Mouse (Mus musculus): ENCODE data around the gene Rbks. TPM values are rescaled to one million over a fixed set of nuclear protein-coding genes. Genes with fewer than 3 reads are reported as not detected.

The Rbks gene
- polyA plus RNA-seq, 1 experiment: 12.3 TPM

DNA sequence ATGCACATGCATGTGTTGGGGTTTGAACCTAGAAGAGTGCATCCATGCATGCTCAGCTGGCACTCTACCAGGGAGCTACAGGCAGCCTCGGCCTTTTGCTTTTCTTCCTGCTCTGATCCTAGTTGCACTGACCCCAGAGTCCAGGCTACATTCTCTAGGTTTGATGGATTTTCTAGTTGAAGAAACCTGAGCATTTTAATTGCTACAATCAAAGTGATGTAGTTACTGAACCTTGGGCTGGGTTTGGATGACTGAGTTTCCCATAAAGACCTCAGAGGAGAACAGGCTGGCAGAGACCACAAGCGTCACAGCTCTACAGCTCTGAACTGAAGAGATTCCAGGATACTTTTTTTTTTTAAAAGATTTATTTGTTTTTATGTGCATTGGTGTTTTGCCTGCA is 114.2 kb downstream of the Rbks start:
- no peak for DNase-seq (ENCODE audit: low read depth)

DNA sequence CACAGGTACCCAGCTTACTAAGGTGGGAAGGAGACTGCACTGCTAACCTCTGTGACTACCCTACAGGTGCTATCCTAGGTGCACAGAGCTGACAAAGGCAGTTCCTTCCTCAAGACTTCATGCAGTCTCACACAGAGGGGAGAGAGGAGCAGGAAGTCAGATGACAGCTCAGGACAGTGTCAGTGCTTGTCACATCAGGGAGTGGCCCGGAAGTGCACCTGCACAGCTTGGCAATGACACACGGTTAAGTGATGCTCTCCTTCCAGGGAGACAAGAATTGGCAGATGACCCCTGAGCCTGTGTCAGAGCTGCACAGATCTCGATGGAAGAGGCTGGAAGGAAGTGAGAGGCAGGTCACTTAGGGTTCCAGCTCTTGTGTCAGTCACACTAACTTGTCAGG is 115.5 kb downstream of the Rbks start:
- DNase-seq (ENCODE audit: low read depth): no peak

DNA sequence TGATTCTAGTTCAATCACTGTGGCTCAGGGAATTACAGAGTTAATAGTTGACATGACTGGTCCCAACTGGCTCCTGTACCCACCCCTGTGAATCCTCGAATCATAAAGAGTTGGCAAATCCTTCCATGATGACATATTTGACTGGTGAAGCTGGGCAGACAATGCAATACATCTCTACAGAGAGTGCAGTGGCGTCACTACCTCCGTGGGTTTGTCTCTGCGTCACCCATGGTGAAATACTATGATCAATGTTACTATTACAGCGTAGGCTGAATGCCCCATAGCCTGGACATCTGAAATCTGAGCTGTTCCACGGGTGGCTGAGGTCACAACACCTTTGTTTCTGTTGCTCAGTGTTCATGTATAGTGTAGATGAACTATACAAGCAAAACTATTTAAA is 116.2 kb downstream of the Rbks start:
- DNase-seq (ENCODE audit: low read depth): no peak

DNA sequence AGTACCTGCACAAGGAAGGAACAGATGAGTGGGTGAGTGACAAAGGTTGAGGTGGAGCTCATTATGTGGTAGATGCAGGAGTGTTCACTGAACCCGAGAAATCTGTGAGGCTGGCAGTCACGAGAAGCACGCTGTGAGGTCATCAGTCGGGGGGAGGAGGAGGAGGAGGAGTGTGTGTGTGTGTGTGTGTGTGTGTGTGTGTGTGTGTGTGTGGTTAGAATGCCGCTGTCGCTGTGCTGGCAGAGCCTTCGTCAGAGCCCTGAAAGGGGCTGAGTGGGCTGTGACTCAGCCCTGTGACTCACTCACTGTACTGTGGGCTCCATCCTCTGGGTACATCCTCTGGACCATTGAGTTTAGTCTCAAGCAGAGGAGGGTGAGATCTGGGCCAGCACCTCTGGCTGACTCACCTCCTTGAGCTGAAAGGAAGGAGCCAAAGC is 120.9 kb downstream of the Rbks start:
- no peak for DNase-seq (ENCODE audit: low read depth)

Other genes starting within 250 kb of the Rbks start
- 12.6 and 13.0 TPM in 2 replicates for gene Zfp512, start 245.2 kb downstream of the Rbks start, polyA plus RNA-seq (2012; rRNA removed)
- not detected in 2 replicates for gene 4930548H24Rik, start 211.9 kb downstream of the Rbks start, polyA plus RNA-seq (2012; rRNA removed)
- gene Gpn1, start 202.9 kb downstream of the Rbks start, polyA plus RNA-seq (2012; rRNA removed): 10.7 and 12.8 TPM in 2 replicates
- 12.6 and 14.5 TPM in 2 replicates for gene Slc4a1ap, start 170.6 kb downstream of the Rbks start, polyA plus RNA-seq (2012; rRNA removed)
- 14.2 and 17.1 TPM in 2 replicates for gene Supt7l, start 169.8 kb downstream of the Rbks start, polyA plus RNA-seq (2012; rRNA removed)
- 30.7 and 31.4 TPM in 2 replicates for gene Mrpl33, start 100.7 kb downstream of the Rbks start, polyA plus RNA-seq (2012; rRNA removed)
- 49.0 and 49.9 TPM in 2 replicates for gene Babam2, start 57 bp upstream of the Rbks start, polyA plus RNA-seq (2012; rRNA removed)